Mouse (Mus musculus): ENCODE measurements at regions not wholly inside any gene's neighbourhood (a gene's known extent, or its start where the extent isn't known, plus 50 kb on each side); places are given as distances from the start of the nearest gene placed in this dataset.

DNA sequence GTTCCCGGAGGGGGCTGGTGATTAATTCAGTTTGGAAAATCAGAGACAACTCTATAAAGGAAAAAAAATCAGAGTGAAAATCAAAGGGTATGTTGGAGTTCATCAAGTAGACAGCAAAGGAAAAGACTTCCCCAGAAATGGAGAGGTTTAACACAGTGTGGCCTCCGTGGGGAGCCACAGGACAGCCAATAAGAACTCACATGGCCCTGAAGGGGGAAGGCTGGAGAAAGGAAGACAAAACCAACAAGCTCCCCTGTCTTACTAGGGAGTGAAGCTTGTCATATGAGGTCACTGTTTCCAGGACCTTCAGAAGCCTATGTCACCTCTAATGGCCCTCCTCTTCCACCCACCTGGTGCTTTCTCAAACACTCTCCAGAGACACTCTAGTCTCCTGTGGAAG, 187.1 kb upstream of the Nckap5 start:
- TF ChIP-seq POLR2A (IDR thresholded peaks at IDR 0.05; ENCODE audit: borderline replicate concordance, insufficient read depth, low read length) (no peak), CTCF (IDR thresholded peaks at IDR 0.05; ENCODE audit: borderline replicate concordance, insufficient read depth, low read depth, low read length) (peak; percentile 28; the same call in 1 of the 2 replicates)
